Mouse (Mus musculus): Measurements from ENCODE around the gene Btbd9.

GRCm38 (mm10) chr17:30512007-30512406 is 64.3 kb downstream of the Btbd9 start:
- no peak for TF ChIP-seq POLR2A (IDR thresholded peaks at IDR 0.05; ENCODE audit: insufficient read length, low read depth)
- no peak for TF ChIP-seq CEBPB (IDR thresholded peaks at IDR 0.05; ENCODE audit: insufficient read depth, poor library complexity, severe bottlenecking)
- TF ChIP-seq MYOG (IDR thresholded peaks at IDR 0.05; ENCODE audit: control insufficient read depth in 1 of 3, insufficient read depth in 1 of 3, insufficient read length in 2 of 3, low read depth in 2 of 3): no peak
- TF ChIP-seq TCF12 (IDR thresholded peaks at IDR 0.05; ENCODE audit: insufficient read depth, poor library complexity, severe bottlenecking): no peak
- no peak for TF ChIP-seq MAX (IDR thresholded peaks at IDR 0.05; ENCODE audit: low read depth)
- no peak for TF ChIP-seq USF1 (IDR thresholded peaks at IDR 0.05; ENCODE audit: low read depth)
- TF ChIP-seq POLR2AphosphoS2 (IDR thresholded peaks at IDR 0.05; ENCODE audit: insufficient read length, low read depth): no peak
- TF ChIP-seq E2F4 (IDR thresholded peaks at IDR 0.05; ENCODE audit: insufficient read depth): no peak
- TF ChIP-seq TCF3 (IDR thresholded peaks at IDR 0.05; ENCODE audit: insufficient read length, low read depth): no peak
- no peak for TF ChIP-seq REST (IDR thresholded peaks at IDR 0.05; ENCODE audit: insufficient read depth, insufficient read length)
